Mouse (Mus musculus) heart, embryonic 12.5 days (tissue): Measurements from ENCODE around the gene Ropn1. TPM values are rescaled to one million over a fixed set of nuclear protein-coding genes. Genes with fewer than 3 reads are reported as not detected.
"Not testable (repeated sequence)": the region's sequence is repeated elsewhere in the genome, so short reads cannot be mapped to it uniquely, and the experiment has no call there.

ENCODE experiments used
- ATAC-seq: fragments of 200-750 bp; cut with Nextera tagmentation; 2 replicates; pipeline ENCODE4 v1.8.0; 2017; ENCODE audit warnings: moderate TSS enrichment, moderate library complexity; ENCODE audit not compliant: insufficient number of reproducible peaks, low FRiP score
- H3K27ac ChIP-seq: fragments of 300-500 bp; sonication (generic); 2 replicates; pipeline ENCODE4 v1.5.1; 2016; ENCODE audit warnings: mild to moderate bottlenecking, moderate library complexity; ENCODE audit not compliant: poor library complexity, severe bottlenecking
- H3K27me3 ChIP-seq: fragments of 300-500 bp; sonication (generic); replicated peaks from 2 replicates; pipeline ENCODE4 v1.6.1; 2016; ENCODE audit warnings: mild to moderate bottlenecking, moderate library complexity
- H3K36me3 ChIP-seq: fragments of 300-500 bp; sonication (generic); 2 replicates; pipeline ENCODE4 v1.6.1; 2016; ENCODE audit warnings: mild to moderate bottlenecking, moderate library complexity
- H3K4me1 ChIP-seq: fragments of 300-500 bp; sonication (generic); replicated peaks from 2 replicates; pipeline ENCODE4 v1.6.1; 2016; ENCODE audit warnings: mild to moderate bottlenecking
- H3K4me2 ChIP-seq: fragments of 300-500 bp; sonication (generic); 2 replicates; pipeline ENCODE4 v1.6.1; 2016; ENCODE audit warnings: mild to moderate bottlenecking, moderate library complexity
- H3K4me3 ChIP-seq: fragments of 300-500 bp; sonication (generic); 2 replicates; pipeline ENCODE4 v1.5.1; 2016; ENCODE audit warnings: mild to moderate bottlenecking
- H3K9ac ChIP-seq: fragments of 300-500 bp; sonication (generic); 2 replicates; pipeline ENCODE4 v1.6.1; 2016; ENCODE audit warnings: mild to moderate bottlenecking, moderate library complexity
- H3K9me3 ChIP-seq: fragments of 300-500 bp; sonication (generic); replicated peaks from 2 replicates; pipeline ENCODE4 v1.6.1; 2016; ENCODE audit warnings: mild to moderate bottlenecking, moderate library complexity
- WGBS: fragments of 180-500 bp; shearing (Covaris S2); methylation state at CpG from one replicate; pipeline ENCODE4 v1.1.7; 2016; 5-methylcytosine and 5-hydroxymethylcytosine counted together
- polyA plus RNA-seq: library from polyadenylated mRNA; unstranded; fragments of >200 nt; fragmentation: Nextera tagmentation; extraction: Ambion mirVana; gene quantifications from 2 replicates; pipeline ENCODE4 v1.2.1, GENCODE M21; 2016

The Ropn1 gene
- polyA plus RNA-seq, 1 experiment from 2014 or later = 0.73 TPM

- H3K27ac ChIP-seq = no peak overlapping the region
- no peaks in the 10 kb centered on the region for H3K36me3 ChIP-seq
- no peak overlapping the region for H3K4me3 ChIP-seq
- peaks cover 2% of the 10 kb centered on the region for H3K4me1 ChIP-seq
- 0 out of 2 replicates have a peak, but pooled peaks cover 3% of the 10 kb centered on the region for H3K9me3 ChIP-seq
- H3K4me2 ChIP-seq = no peak overlapping the region
- H3K27me3 ChIP-seq = peaks cover 12% of the 10 kb centered on the region
- WGBS = 77% methylated on average over 5 of the region's 5 CpGs
- ATAC-seq = no peak
- no peak overlapping the region for H3K9ac ChIP-seq
Measured at GRCm38 (mm10) chr16:34653023-34653422, 3.3 kb downstream of the Ropn1 start.

- not testable (repeated sequence) for ATAC-seq, H3K36me3 ChIP-seq, H3K27ac ChIP-seq, H3K4me1 ChIP-seq, H3K9me3 ChIP-seq, H3K27me3 ChIP-seq
- peak overlapping the region; percentile 66 for H3K4me2 ChIP-seq
- H3K9ac ChIP-seq = peak overlapping the region; percentile 37; the same call in 1 of the 2 replicates
- H3K4me3 ChIP-seq = peak overlapping the region; percentile 45
- 5% methylated on average over 16 of the region's 16 CpGs for WGBS
Measured at GRCm38 (mm10) chr16:34657566-34657965, 7.8 kb downstream of the Ropn1 start.

GRCm38 (mm10) chr16:34657983-34658382, 8.3 kb downstream of the Ropn1 start:
- Histone ChIP-seq H3K27ac (no peak overlapping the region), H3K9ac (peak overlapping the region; percentile 37; the same call in 1 of the 2 replicates)
- no peak for ATAC-seq

GRCm38 (mm10) chr16:34658388-34658787, 8.7 kb downstream of the Ropn1 start:
- 0 out of 2 replicates have a peak, but pooled peaks cover 3% of the 10 kb centered on the region for H3K9me3 ChIP-seq
- WGBS = 39% methylated on average over 11 of the region's 11 CpGs
- no peak for ATAC-seq

More at GRCm38 (mm10) chr16:34657983-34658382, 8.3 kb downstream of the Ropn1 start:
- Histone ChIP-seq H3K36me3 (no peaks in the 10 kb centered on the region), H3K4me2 (peak overlapping the region; percentile 66), H3K27me3 (no peaks in the 10 kb centered on the region), H3K9me3 (0 out of 2 replicates have a peak, but pooled peaks cover 3% of the 10 kb centered on the region), H3K4me1 (peaks cover 8% of the 10 kb centered on the region), H3K4me3 (peak overlapping the region; percentile 45)
- 28% methylated on average over 5 of the region's 5 CpGs for WGBS

GRCm38 (mm10) chr16:34664553-34664952, 14.8 kb downstream of the Ropn1 start:
- Histone ChIP-seq H3K36me3 (no peaks in the 10 kb centered on the region), H3K9ac (no peak overlapping the region), H3K9me3 (no peaks in the 10 kb centered on the region), H3K27me3 (peaks cover 18% of the 10 kb centered on the region), H3K4me1 (peaks cover 11% of the 10 kb centered on the region; the same call in 1 of the 2 replicates), H3K27ac (no peak overlapping the region), H3K4me2 (no peak overlapping the region), H3K4me3 (no peak overlapping the region)
- ATAC-seq = no peak
- WGBS = 75% methylated on average over 3 of the region's 3 CpGs

More at GRCm38 (mm10) chr16:34658388-34658787, 8.7 kb downstream of the Ropn1 start:
- Histone ChIP-seq H3K36me3 (no peaks in the 10 kb centered on the region), H3K4me1 (peaks cover 8% of the 10 kb centered on the region), H3K9ac (no peak overlapping the region), H3K4me3 (peak overlapping the region; percentile 45), H3K27ac (no peak overlapping the region), H3K27me3 (no peaks in the 10 kb centered on the region), H3K4me2 (peak overlapping the region; percentile 66)

GRCm38 (mm10) chr16:34667031-34667726, 17.5 kb downstream of the Ropn1 start:
- no peak overlapping the region for H3K27ac ChIP-seq
- peak overlapping the region; percentile 16; the same call in 1 of the 2 replicates for H3K4me3 ChIP-seq
- peak overlapping the region; percentile 58 for H3K4me2 ChIP-seq
- WGBS = 9% methylated on average over 20 of the region's 20 CpGs
- H3K27me3 ChIP-seq = peaks cover 18% of the 10 kb centered on the region
- no peaks in the 10 kb centered on the region for H3K36me3 ChIP-seq
- H3K4me1 ChIP-seq = peaks cover 26% of the 10 kb centered on the region
- H3K9ac ChIP-seq = no peak overlapping the region
- peak; percentile 18; the same call in 1 of the 2 replicates for ATAC-seq
- no peaks in the 10 kb centered on the region for H3K9me3 ChIP-seq

- peaks cover 18% of the 10 kb centered on the region for H3K27me3 ChIP-seq
- ATAC-seq = no peak
- WGBS = 57% methylated on average over 9 of the region's 9 CpGs
Measured at GRCm38 (mm10) chr16:34668341-34668740, 18.6 kb downstream of the Ropn1 start.

GRCm38 (mm10) chr16:34671966-34672365, 22.2 kb downstream of the Ropn1 start:
- no peak overlapping the region for H3K9ac ChIP-seq
- ATAC-seq = no peak
- H3K4me2 ChIP-seq = no peak overlapping the region
- no peak overlapping the region for H3K4me3 ChIP-seq
- peaks cover 4% of the 10 kb centered on the region; the same call in 1 of the 2 replicates for H3K27me3 ChIP-seq
- no peak overlapping the region for H3K27ac ChIP-seq
- 72% methylated on average over 7 of the region's 7 CpGs for WGBS
- peaks cover 26% of the 10 kb centered on the region for H3K4me1 ChIP-seq
- no peaks in the 10 kb centered on the region for H3K9me3 ChIP-seq
- H3K36me3 ChIP-seq = no peaks in the 10 kb centered on the region

More at GRCm38 (mm10) chr16:34668341-34668740, 18.6 kb downstream of the Ropn1 start:
- no peaks in the 10 kb centered on the region for H3K9me3 ChIP-seq
- H3K4me3 ChIP-seq = no peak overlapping the region
- no peak overlapping the region for H3K27ac ChIP-seq
- peaks cover 26% of the 10 kb centered on the region for H3K4me1 ChIP-seq
- H3K9ac ChIP-seq = no peak overlapping the region
- H3K4me2 ChIP-seq = no peak overlapping the region
- H3K36me3 ChIP-seq = no peaks in the 10 kb centered on the region

GRCm38 (mm10) chr16:34672822-34673221, 23.1 kb downstream of the Ropn1 start:
- no peaks in the 10 kb centered on the region for H3K36me3 ChIP-seq
- H3K27ac ChIP-seq = no peak overlapping the region
- H3K27me3 ChIP-seq = 0 out of 2 replicates have a peak, but pooled peaks cover 4% of the 10 kb centered on the region
- no peak for ATAC-seq
- no peak overlapping the region for H3K4me3 ChIP-seq
- H3K9me3 ChIP-seq = no peaks in the 10 kb centered on the region
- WGBS = 66% methylated on average over 3 of the region's 3 CpGs
- peaks cover 21% of the 10 kb centered on the region for H3K4me1 ChIP-seq
- no peak overlapping the region for H3K4me2 ChIP-seq
- no peak overlapping the region for H3K9ac ChIP-seq

GRCm38 (mm10) chr16:34674365-34674764, 24.6 kb downstream of the Ropn1 start:
- Histone ChIP-seq H3K36me3 (no peaks in the 10 kb centered on the region), H3K4me2 (no peak overlapping the region), H3K9ac (no peak overlapping the region), H3K27ac (no peak overlapping the region), H3K27me3 (no peaks in the 10 kb centered on the region), H3K9me3 (no peaks in the 10 kb centered on the region), H3K4me3 (no peak overlapping the region), H3K4me1 (peaks cover 15% of the 10 kb centered on the region)
- no peak for ATAC-seq
- WGBS = 87% methylated on average over 6 of the region's 6 CpGs

- no peak overlapping the region for H3K4me3 ChIP-seq
- H3K9me3 ChIP-seq = no peaks in the 10 kb centered on the region
- H3K36me3 ChIP-seq = no peaks in the 10 kb centered on the region
- H3K27ac ChIP-seq = no peak overlapping the region
- no peak overlapping the region for H3K9ac ChIP-seq
- ATAC-seq = no peak
- no peaks in the 10 kb centered on the region for H3K4me1 ChIP-seq
- no peak overlapping the region for H3K4me2 ChIP-seq
- H3K27me3 ChIP-seq = no peaks in the 10 kb centered on the region
Measured at GRCm38 (mm10) chr16:34681823-34682222, 32.1 kb downstream of the Ropn1 start.
